Mouse (Mus musculus): Measurements from ENCODE around the gene Plekhs1. TPM values are rescaled to one million over a fixed set of nuclear protein-coding genes. Genes with fewer than 3 reads are reported as not detected.

The Plekhs1 gene
- 0.14 TPM in 1 of 2 replicates, not detected in the other for polyA plus RNA-seq (2015; fragmentation: Nextera tagmentation; extraction: Ambion mirVana)

GRCm38 (mm10) chr19:56461522-56462101 lies at the start of gene Plekhs1:
Gene Plekhs1 (plus strand): TSS chr19:56461640.

Other genes with a start within 250 kb of the Plekhs1 start
- 0.96 and 2.5 TPM in 2 replicates for gene Habp2, start 174.5 kb upstream of the Plekhs1 start, polyA plus RNA-seq (2015; fragmentation: Nextera tagmentation; extraction: Ambion mirVana)
- 0.36 and 0.79 TPM in 2 replicates for gene Nrap, start 71.6 kb upstream of the Plekhs1 start, polyA plus RNA-seq (2015; fragmentation: Nextera tagmentation; extraction: Ambion mirVana)
- gene Casp7, start 64.5 kb upstream of the Plekhs1 start, polyA plus RNA-seq (2015; fragmentation: Nextera tagmentation; extraction: Ambion mirVana) = 14.0 and 18.4 TPM in 2 replicates
- gene Dclre1a, start 86.6 kb downstream of the Plekhs1 start, polyA plus RNA-seq (2015; fragmentation: Nextera tagmentation; extraction: Ambion mirVana) = 12.8 and 16.2 TPM in 2 replicates
- gene Nhlrc2, start 86.6 kb downstream of the Plekhs1 start, polyA plus RNA-seq (2015; fragmentation: Nextera tagmentation; extraction: Ambion mirVana) = 5.2 and 7.7 TPM in 2 replicates